Mouse (Mus musculus): Measurements from ENCODE around the gene Scfd2.

DNA sequence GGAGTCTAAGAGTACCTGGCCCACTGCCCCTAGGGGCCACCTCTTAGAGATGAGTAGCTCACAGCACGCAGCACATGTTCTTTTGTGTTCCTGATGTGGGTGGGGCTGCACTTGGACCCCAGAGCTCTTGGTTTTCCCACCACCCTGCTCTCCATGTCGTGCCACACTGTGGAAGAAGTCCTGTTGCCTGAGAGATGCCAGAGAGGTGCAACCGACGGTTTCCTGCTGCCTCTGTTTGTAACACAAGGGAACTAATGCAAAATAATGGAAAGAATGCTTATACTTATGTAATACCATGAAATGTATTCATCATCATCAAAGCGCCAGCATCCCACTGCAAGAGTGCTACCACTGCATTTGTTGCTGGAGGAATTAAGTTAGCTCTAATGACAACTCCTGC lies 238.0 kb downstream of the Scfd2 start:
- no peak for TF ChIP-seq POLR2A (IDR thresholded peaks at IDR 0.05; ENCODE audit: borderline replicate concordance, low read depth, low read length)
- TF ChIP-seq CTCF (IDR thresholded peaks at IDR 0.05; ENCODE audit: low read depth, low read length), result no peak
